Mouse (Mus musculus) hindbrain, embryonic 11.5 days (tissue): ENCODE data around the gene Cdk5r1. TPM values are rescaled to one million over a fixed set of nuclear protein-coding genes. Genes with fewer than 3 reads are reported as not detected.
"Not testable (repeated sequence)": the region's sequence is repeated elsewhere in the genome, so short reads cannot be mapped to it uniquely, and the experiment has no call there.

Experiments used
- ATAC-seq: fragments of 200-750 bp; cut with Nextera tagmentation; 2 replicates; pipeline ENCODE4 v1.8.0; 2017; ENCODE audit warnings: mild to moderate bottlenecking, moderate TSS enrichment, moderate library complexity; ENCODE audit not compliant: low FRiP score
- DNase-seq: peaks from one replicate; pipeline ENCODE4 v3.0.0-alpha.2; 2015; ENCODE audit warnings: low spot score
- H3K27ac ChIP-seq: fragments of 300-500 bp; sonication (generic); 2 replicates; pipeline ENCODE4 v1.5.1; 2014; ENCODE audit warnings: mild to moderate bottlenecking, low read depth, low read length
- H3K27me3 ChIP-seq: fragments of 300-500 bp; sonication (generic); 2 replicates; pipeline ENCODE4 v1.6.1; 2014; ENCODE audit warnings: mild to moderate bottlenecking, low read length, moderate library complexity, mixed read lengths; ENCODE audit not compliant: control insufficient read depth, insufficient read depth
- H3K36me3 ChIP-seq: fragments of 300-500 bp; sonication (generic); 2 replicates; pipeline ENCODE4 v1.6.1; 2014; ENCODE audit warnings: mild to moderate bottlenecking, low read length, moderate library complexity, mixed read lengths; ENCODE audit not compliant: control insufficient read depth, insufficient read depth
- H3K4me1 ChIP-seq: fragments of 300-500 bp; sonication (generic); replicated peaks from 2 replicates; pipeline ENCODE4 v1.6.1; 2014; ENCODE audit warnings: low read length, mixed read lengths; ENCODE audit not compliant: control insufficient read depth, insufficient read depth
- H3K4me2 ChIP-seq: fragments of 300-500 bp; sonication (generic); replicated peaks from 2 replicates; pipeline ENCODE4 v1.6.1; 2014; ENCODE audit warnings: mild to moderate bottlenecking, low read depth, low read length
- H3K4me3 ChIP-seq: fragments of 300-500 bp; sonication (generic); 2 replicates; pipeline ENCODE4 v1.5.1; 2014; ENCODE audit warnings: low read depth, low read length
- H3K9ac ChIP-seq: fragments of 300-500 bp; sonication (generic); 2 replicates; pipeline ENCODE4 v1.6.1; 2014; ENCODE audit warnings: low read depth, low read length
- H3K9me3 ChIP-seq: fragments of 300-500 bp; sonication (generic); 2 replicates; pipeline ENCODE4 v1.6.1; 2016; ENCODE audit warnings: low read length; ENCODE audit not compliant: control insufficient read depth
- WGBS: fragments of 180-500 bp; shearing (Covaris S2); extraction: QIAGEN DNeasy Blood & Tissue Kit; methylation state at CpG from one replicate; pipeline ENCODE4 v1.1.7; 2014; 5-methylcytosine and 5-hydroxymethylcytosine counted together
- polyA plus RNA-seq: library from polyadenylated mRNA; unstranded; fragments of >200 nt; fragmentation: Nextera tagmentation; extraction: Ambion mirVana; gene quantifications from 2 replicates; pipeline ENCODE4 v1.2.1, GENCODE M21; 2014

Cdk5r1 gene
- polyA plus RNA-seq, 1 experiment from 2014 or later: 21.5 TPM

DNA sequence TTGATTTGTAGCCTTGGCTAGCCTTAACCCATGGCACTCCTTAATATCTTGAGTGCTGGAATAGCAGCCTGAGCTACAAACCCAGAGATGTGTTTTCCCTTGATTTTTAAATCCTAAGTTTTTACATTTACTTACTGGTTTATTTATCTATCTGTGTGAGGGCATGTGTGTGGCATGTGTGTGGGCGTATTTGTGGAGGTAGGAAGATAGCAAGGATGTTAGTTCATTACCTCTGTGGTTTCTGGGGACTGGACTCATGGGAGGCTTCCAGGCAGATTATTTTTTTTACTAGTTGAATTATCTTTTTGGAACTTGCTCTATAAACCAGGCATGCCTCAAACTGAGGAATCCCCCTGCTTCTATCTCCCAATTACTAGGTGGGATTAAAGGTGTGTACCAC lies 23.6 kb upstream of the Cdk5r1 start:
- no peaks in the 10 kb centered on the region for H3K36me3 ChIP-seq

DNA sequence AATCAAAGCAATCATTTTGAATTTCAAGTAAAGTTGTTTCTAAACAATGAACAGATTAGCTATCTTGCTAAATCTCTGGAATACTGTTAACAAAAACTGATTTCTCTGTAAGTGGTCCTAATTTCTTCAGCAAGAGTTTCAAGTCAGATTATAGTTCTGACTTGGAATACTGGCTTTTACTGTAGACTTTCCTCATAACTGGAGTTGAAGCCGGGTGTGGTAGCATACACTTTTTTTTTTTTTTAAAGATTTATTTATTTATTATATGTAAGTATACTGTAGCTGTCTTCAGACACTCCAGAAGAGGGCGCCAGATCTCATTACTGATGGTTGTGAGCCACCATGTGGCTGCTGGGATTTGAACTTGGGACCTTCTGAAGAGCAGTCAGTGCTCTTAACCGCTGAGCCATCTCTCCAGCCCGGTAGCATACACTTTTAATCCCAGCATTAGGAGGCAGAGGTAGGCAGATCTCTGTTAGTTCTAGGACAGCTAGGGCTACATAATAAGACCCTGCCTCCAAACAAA lies 13.2 kb upstream of the Cdk5r1 start:
- H3K9me3 ChIP-seq, H3K36me3 ChIP-seq, DNase-seq, H3K4me2 ChIP-seq, H3K4me1 ChIP-seq, ATAC-seq, H3K27me3 ChIP-seq, H3K9ac ChIP-seq, H3K27ac ChIP-seq, H3K4me3 ChIP-seq: not testable (repeated sequence)
- WGBS: 94% methylated on average over 4 of the region's 4 CpGs

More for the DNA sequence above, 23.6 kb upstream of the Cdk5r1 start:
- DNase-seq: no peak
- no peak overlapping the region for H3K9ac ChIP-seq
- 90% methylated on average over 1 of the region's 1 CpGs for WGBS
- no peak overlapping the region for H3K4me3 ChIP-seq
- no peaks in the 10 kb centered on the region for H3K9me3 ChIP-seq
- ATAC-seq: no peak
- no peak overlapping the region for H3K4me2 ChIP-seq
- H3K4me1 ChIP-seq: no peaks in the 10 kb centered on the region
- H3K27ac ChIP-seq: no peak overlapping the region
- no peaks in the 10 kb centered on the region for H3K27me3 ChIP-seq

DNA sequence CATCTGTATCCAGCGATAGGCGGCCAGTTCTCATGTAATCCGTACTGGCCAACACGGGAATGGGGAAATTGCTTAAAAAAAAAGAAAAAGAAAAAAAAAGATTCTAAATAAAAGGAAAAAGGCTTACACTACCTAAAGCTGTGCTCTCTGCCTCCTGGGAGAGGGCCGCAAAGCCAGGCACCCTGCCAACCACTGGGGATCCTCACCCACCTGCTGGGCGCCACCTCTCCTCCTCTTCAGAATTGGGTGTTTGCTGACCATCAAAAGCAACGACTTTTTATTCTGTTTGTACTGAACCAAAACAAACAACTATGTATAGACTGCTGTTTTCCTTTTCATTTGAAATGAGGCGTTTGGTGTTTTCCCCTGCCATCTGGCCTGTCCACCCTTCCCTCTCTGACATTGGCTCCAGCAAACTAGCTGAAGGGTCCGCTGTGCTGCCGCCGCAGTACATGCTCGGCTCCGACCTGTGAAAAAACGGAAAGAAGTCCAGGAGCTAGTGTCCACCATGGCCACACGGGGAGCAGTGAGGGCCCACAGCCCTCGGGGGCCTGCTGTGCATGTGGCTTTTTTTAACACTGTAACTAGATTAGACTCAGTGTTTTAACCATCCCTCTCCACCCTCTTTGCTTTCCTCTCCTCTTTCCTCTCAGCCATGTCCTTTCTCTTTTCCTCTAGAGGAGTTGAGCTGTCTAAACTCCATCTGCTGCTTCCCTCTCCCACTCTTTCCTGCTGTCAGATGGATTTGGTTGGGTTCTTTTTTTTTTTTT lies 4.8 kb upstream of the Cdk5r1 start:
- no peak overlapping the region for H3K27ac ChIP-seq
- no peaks in the 10 kb centered on the region for H3K9me3 ChIP-seq
- no peak for ATAC-seq
- H3K9ac ChIP-seq: no peak overlapping the region
- H3K4me3 ChIP-seq: no peak overlapping the region
- WGBS: 86% methylated on average over 16 of the region's 16 CpGs
- no peak for DNase-seq
- H3K27me3 ChIP-seq: peaks cover 4% of the 10 kb centered on the region
- no peaks in the 10 kb centered on the region for H3K4me1 ChIP-seq
- peaks cover 8% of the 10 kb centered on the region; the same call in 1 of the 2 replicates for H3K36me3 ChIP-seq
- H3K4me2 ChIP-seq: no peak overlapping the region

DNA sequence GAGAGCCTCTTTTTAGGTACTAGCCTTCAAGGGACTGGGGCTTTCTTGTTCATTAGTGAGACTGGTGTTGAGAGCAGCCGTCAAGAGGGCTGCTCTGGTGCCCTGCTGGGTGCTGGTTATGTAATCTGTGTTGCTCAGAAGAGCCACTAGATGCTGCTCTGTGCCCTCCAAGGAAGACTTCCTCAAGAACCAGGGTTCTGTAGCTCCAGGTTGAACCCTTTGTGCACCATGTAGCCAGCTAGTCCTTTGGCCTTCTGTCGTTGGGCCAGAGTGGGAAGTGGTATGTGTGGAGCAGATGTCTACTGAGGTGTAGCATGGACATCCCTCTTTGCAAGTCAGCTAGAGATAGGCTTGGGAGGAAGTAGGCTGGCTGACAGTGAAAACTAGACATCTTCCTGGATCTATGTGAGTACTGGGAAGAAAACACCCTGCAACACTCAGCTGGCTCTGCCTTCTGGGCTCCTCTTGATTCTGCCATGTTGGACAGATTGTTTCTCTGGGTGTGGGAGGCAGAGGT lies 2.6 kb upstream of the Cdk5r1 start:
- Histone ChIP-seq H3K36me3 (peaks cover 7% of the 10 kb centered on the region; the same call in 1 of the 2 replicates), H3K4me1 (no peaks in the 10 kb centered on the region; the same call in 1 of the 2 replicates), H3K4me2 (no peak overlapping the region), H3K9ac (no peak overlapping the region), H3K27ac (no peak overlapping the region), H3K27me3 (peaks cover 10% of the 10 kb centered on the region), H3K9me3 (no peaks in the 10 kb centered on the region), H3K4me3 (no peak overlapping the region)
- DNase-seq: no peak
- ATAC-seq: no peak
- 67% methylated on average over 2 of the region's 2 CpGs for WGBS

DNA sequence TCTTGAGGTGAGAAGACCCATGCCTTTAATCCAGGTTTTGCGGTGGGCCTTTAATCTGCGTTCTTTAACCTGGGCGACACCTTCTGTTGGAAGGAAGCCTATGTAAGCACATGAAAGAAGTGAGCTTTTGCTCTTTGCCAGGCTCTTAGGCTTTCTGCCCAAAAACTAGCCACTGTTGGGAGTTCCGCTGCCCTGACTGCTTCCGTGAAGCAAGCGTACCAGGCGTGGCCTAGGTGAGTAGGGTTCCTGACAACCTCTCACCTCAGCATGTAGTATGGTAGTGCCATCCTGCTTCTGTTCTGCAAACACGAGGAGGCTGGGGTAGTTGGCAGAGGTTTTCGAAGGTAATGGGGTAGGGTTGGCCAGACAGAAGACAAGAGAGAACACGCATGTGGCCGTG lies 2.0 kb upstream of the Cdk5r1 start:
- ATAC-seq: no peak
- Histone ChIP-seq H3K9me3 (no peaks in the 10 kb centered on the region), H3K27me3 (peaks cover 10% of the 10 kb centered on the region), H3K4me1 (peaks cover 4% of the 10 kb centered on the region; the same call in 1 of the 2 replicates), H3K36me3 (peaks cover 2% of the 10 kb centered on the region; the same call in 1 of the 2 replicates), H3K4me3 (no peak overlapping the region), H3K4me2 (no peak overlapping the region), H3K9ac (no peak overlapping the region), H3K27ac (no peak overlapping the region)
- no peak for DNase-seq
- WGBS: 94% methylated on average over 11 of the region's 11 CpGs

DNA sequence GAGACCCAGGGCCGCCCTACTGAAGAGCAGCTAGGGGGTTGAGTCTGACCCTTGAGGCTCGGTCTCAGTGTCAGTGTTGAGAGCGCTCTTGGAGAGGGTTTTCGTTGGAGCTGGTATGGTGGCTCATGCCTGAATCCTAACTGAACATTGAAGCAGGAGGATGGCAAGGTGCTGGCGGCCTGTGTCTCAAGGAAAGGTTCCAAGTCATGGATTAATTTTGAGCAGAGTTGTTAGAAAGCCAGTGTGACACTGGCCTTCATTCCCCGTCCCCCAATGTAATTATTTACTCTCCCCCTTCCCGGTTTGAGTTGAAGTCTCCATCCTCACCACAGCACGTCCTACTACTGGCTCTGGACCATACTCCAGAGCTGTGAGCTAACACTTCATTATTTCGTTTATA lies 1.3 kb upstream of the Cdk5r1 start:
- DNase-seq: no peak
- 80% methylated on average over 9 of the region's 9 CpGs for WGBS
- H3K27me3 ChIP-seq: peaks cover 10% of the 10 kb centered on the region
- H3K9ac ChIP-seq: peak overlapping the region; percentile 96; the same call in 1 of the 2 replicates
- no peak overlapping the region for H3K4me3 ChIP-seq
- no peak overlapping the region for H3K27ac ChIP-seq
- H3K9me3 ChIP-seq: no peaks in the 10 kb centered on the region
- H3K4me2 ChIP-seq: no peak overlapping the region
- H3K36me3 ChIP-seq: no peaks in the 10 kb centered on the region
- ATAC-seq: no peak
- H3K4me1 ChIP-seq: peaks cover 4% of the 10 kb centered on the region; the same call in 1 of the 2 replicates

DNA sequence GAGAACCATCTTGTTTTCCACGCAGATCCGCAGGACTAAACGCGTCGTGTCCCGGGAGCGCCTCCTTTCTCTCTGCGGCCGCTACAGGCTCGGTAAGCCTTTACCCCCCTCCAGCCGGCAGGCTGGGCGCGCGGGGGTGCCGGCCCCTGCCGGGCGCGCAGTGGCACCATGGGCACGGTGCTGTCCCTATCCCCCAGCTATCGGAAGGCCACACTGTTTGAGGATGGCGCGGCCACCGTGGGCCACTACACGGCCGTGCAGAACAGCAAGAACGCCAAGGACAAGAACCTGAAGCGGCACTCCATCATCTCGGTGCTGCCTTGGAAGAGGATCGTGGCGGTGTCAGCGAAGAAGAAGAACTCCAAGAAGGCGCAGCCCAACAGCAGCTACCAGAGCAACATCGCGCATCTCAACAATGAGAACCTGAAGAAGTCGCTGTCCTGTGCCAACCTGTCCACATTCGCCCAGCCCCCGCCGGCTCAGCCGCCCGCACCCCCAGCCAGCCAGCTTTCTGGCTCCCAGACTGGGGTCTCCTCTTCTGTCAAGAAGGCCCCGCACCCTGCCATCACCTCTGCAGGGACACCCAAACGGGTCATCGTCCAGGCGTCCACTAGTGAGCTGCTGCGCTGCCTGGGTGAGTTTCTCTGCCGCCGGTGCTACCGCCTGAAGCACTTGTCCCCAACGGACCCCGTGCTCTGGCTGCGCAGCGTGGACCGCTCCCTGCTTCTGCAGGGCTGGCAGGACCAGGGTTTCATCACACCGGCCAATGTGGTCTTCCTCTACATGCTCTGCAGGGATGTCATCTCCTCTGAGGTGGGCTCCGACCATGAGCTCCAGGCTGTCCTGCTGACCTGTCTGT lies 747 bp downstream of the Cdk5r1 start:
- peak overlapping the region; percentile 92 for H3K27ac ChIP-seq
- peak overlapping the region; percentile 96 for H3K9ac ChIP-seq
- H3K4me1 ChIP-seq: peaks cover 4% of the 10 kb centered on the region; the same call in 1 of the 2 replicates

DNA sequence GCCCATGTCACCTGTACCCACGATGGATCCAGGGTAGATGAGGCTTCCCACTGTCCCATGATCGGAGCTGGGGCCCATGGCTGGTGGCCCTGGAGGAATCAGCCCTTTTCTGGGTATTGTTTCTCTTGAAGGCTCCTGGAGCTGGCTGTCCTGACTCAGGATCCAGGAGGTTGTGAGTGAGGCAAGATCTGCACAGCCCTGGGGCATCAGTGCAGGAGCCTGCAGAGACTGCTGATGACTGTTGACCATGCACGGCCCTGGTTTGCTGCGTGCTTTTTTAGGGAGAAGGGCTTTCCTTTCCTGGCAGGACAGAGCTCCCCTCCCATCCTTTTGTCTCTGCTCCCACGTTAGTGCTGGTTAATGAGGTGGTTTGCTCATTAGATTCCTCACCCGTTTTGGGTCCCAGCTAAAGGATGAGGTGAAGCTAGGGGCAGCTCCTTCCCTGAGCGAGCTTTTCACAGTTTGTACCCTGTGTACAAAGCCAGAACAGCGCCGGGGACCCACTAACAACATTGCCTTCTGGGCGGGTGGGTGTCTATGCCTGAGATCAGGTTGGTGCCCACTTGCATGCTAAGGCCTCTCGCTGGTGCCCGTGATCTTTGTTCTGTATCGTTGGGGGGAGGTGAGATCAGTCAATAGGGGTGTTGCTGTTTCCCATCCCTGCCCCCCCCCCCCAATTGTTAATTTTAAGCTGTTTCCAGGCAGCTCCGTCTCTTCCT lies 2.0 kb downstream of the Cdk5r1 start:
- Histone ChIP-seq H3K9me3 (no peaks in the 10 kb centered on the region), H3K27me3 (peaks cover 10% of the 10 kb centered on the region), H3K4me3 (peak overlapping the region; percentile 86), H3K4me1 (peaks cover 4% of the 10 kb centered on the region; the same call in 1 of the 2 replicates), H3K9ac (peak overlapping the region; percentile 96), H3K27ac (peak overlapping the region; percentile 25; the same call in 1 of the 2 replicates), H3K36me3 (no peaks in the 10 kb centered on the region), H3K4me2 (peak overlapping the region; percentile 93)
- DNase-seq (no peak), ATAC-seq (no peak)
- WGBS: 56% methylated on average over 14 of the region's 14 CpGs

More for the DNA sequence above, 747 bp downstream of the Cdk5r1 start:
- DNase-seq (peak; percentile 56), ATAC-seq (peak; percentile 36)
- 12% methylated on average over 53 of the region's 55 CpGs for WGBS
- H3K4me3 ChIP-seq: peak overlapping the region; percentile 86
- peaks cover 10% of the 10 kb centered on the region for H3K27me3 ChIP-seq
- H3K4me2 ChIP-seq: peak overlapping the region; percentile 93
- H3K9me3 ChIP-seq: no peaks in the 10 kb centered on the region
- H3K36me3 ChIP-seq: no peaks in the 10 kb centered on the region
